In the genomic region with DNA sequence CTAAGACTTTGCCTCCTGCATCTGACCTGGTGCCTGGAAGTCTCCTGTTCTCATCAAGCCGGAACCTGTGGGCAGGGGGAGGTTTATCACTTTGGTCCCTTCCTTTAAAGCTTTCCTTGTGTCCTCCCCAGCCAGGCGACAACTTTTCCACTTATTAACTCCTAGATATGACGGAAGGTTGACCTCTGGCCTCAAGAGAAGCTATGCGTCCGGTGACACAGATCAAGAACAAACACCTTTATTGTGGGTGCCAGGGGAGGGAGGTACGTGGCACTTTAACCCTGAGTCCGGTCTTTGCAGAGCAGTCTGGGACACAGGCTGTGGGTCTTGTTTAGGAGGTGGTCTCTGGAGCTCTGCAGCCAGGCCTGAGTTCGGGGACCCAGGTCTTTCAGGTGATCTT, we compare ENCODE assay signal across 21 mouse cellular contexts. TPM values are rescaled to one million over a fixed set of nuclear protein-coding genes. Genes with fewer than 3 reads are reported as not detected.
DNase-seq lines count a peak whose midpoint lies in the region; ATAC-seq and TF ChIP-seq lines count a peak whose summit lies in the region.
"Had no signal": no experiment of that assay in that cellular context is flagged by ENCODE, and none has a peak within 500 bp of the region (broad histone marks: within the 10 kb centered on the region; RNA-seq: fewer than 3 reads in every experiment).

A gene (minus strand): TSS at position 70 of the 400 bp plus-strand sequence.

- H3K9me3 ChIP-seq in kidney, embryonic 16.5 days (ENCODE audit: low read length) = no peaks in the 10 kb centered on the region
- H3K9me3 ChIP-seq in intestine, embryonic 16.5 days (ENCODE audit: control insufficient read depth, low read length) = no peaks in the 10 kb centered on the region
- H3K9me3 ChIP-seq in liver, embryonic 16.5 days (replicated peaks; ENCODE audit: control insufficient read depth, low read length) = no peaks in the 10 kb centered on the region
- no peaks in the 10 kb centered on the region for H3K9me3 ChIP-seq in stomach, embryonic 15.5 days
- H3K9me3 ChIP-seq: forebrain, embryonic 15.5 days; hindbrain, embryonic 10.5 days; limb, embryonic 15.5 days; midbrain, embryonic 12.5 days had no signal

- 0 out of 2 replicates have a peak within 1 kb of the TSS, but pooled peaks have one; percentile 1 for H3K9ac ChIP-seq in kidney, embryonic 16.5 days (replicated peaks; ENCODE audit: low read length)
- no peak within 1 kb of the TSS for H3K9ac ChIP-seq in intestine, embryonic 16.5 days (ENCODE audit: low read depth, low read length)
- H3K9ac ChIP-seq in liver, embryonic 16.5 days (ENCODE audit: low read depth, low read length) = no peak within 1 kb of the TSS; the same call in 1 of the 2 replicates
- H3K9ac ChIP-seq in stomach, embryonic 15.5 days = no peak within 1 kb of the TSS
- H3K9ac ChIP-seq: forebrain, embryonic 15.5 days; limb, embryonic 15.5 days; midbrain, embryonic 12.5 days had no signal

- 68% methylated on average over 8 of the region's 8 CpGs for WGBS in kidney, embryonic 16.5 days
- 46% methylated on average over 8 of the region's 8 CpGs for WGBS in intestine, embryonic 16.5 days
- WGBS in liver, embryonic 16.5 days (ENCODE audit: insufficient replicate concordance) = 61% methylated on average over 8 of the region's 8 CpGs
- WGBS in stomach, embryonic 15.5 days = 58% methylated on average over 8 of the region's 8 CpGs

- intact Hi-C loops in gastrocnemius, adult 2 months (cut with DNase I) = no loop called here

- no peak for DNase-seq in kidney, adult 18-20 months
- DNase-seq in cerebellum, adult 11 months = no peak
- DNase-seq in gastrocnemius, adult 2 months = no peak
- DNase-seq in ovary, adult 18-20 months (ENCODE audit: low spot score) = no peak
- DNase-seq: B cell, adult 2 months; cerebellum, adult 11-12 months; cerebellum, postnatal 36 days; heart, adult 11 months; layer of hippocampus, adult 9-11 months; right cerebral cortex, adult 18-20 months; spleen, adult 18-20 months; thymus, postnatal 14 days had no signal

- no peak within 1 kb of the TSS for H3K27ac ChIP-seq in kidney, embryonic 16.5 days (ENCODE audit: low read length)
- peak within 1 kb of the TSS; percentile 73 for H3K27ac ChIP-seq in intestine, embryonic 16.5 days (ENCODE audit: low read length)
- peak within 1 kb of the TSS; percentile 55 for H3K27ac ChIP-seq in liver, embryonic 16.5 days (ENCODE audit: low read length)
- H3K27ac ChIP-seq in stomach, embryonic 15.5 days = no peak within 1 kb of the TSS
- H3K27ac ChIP-seq in gastrocnemius, adult 2 months = no peak within 1 kb of the TSS
- H3K27ac ChIP-seq: forebrain, embryonic 15.5 days; hindbrain, embryonic 10.5 days; limb, embryonic 15.5 days; midbrain, embryonic 12.5 days had no signal

- ATAC-seq in kidney, embryonic 16.5 days (ENCODE audit: low FRiP score, low TSS enrichment) = no peak
- ATAC-seq in intestine, embryonic 16.5 days = peak; percentile 54
- ATAC-seq in liver, embryonic 16.5 days (ENCODE audit: low read depth) = peak; percentile 22; the same call in 1 of the 2 replicates
- no peak for ATAC-seq in stomach, embryonic 15.5 days (ENCODE audit: insufficient read depth, low FRiP score, low read depth)
- ATAC-seq: forebrain, embryonic 15.5 days; inflammation-experienced regulatory T-cells, adult 6 months had no signal

- H3K4me3 ChIP-seq in kidney, embryonic 16.5 days (ENCODE audit: low read length) = no peak within 1 kb of the TSS
- no peak within 1 kb of the TSS; the same call in 1 of the 2 replicates for H3K4me3 ChIP-seq in intestine, embryonic 16.5 days (ENCODE audit: low read length)
- no peak within 1 kb of the TSS for H3K4me3 ChIP-seq in liver, embryonic 16.5 days (ENCODE audit: low read depth, low read length)
- H3K4me3 ChIP-seq in stomach, embryonic 15.5 days (replicated peaks) = no peak within 1 kb of the TSS
- no peak within 1 kb of the TSS for H3K4me3 ChIP-seq in gastrocnemius, adult 2 months
- H3K4me3 ChIP-seq: forebrain, embryonic 15.5 days; hindbrain, embryonic 10.5 days; limb, embryonic 15.5 days; midbrain, embryonic 12.5 days had no signal

- H3K36me3 ChIP-seq in kidney, embryonic 16.5 days (ENCODE audit: insufficient read depth, low read length) = no peaks in the 10 kb centered on the region
- H3K36me3 ChIP-seq in intestine, embryonic 16.5 days (ENCODE audit: control insufficient read depth, insufficient read depth, low read length) = no peaks in the 10 kb centered on the region
- no peaks in the 10 kb centered on the region for H3K36me3 ChIP-seq in liver, embryonic 16.5 days (ENCODE audit: control insufficient read depth, insufficient read depth)
- H3K36me3 ChIP-seq in stomach, embryonic 15.5 days = no peaks in the 10 kb centered on the region
- H3K36me3 ChIP-seq: forebrain, embryonic 15.5 days; hindbrain, embryonic 10.5 days; limb, embryonic 15.5 days; midbrain, embryonic 12.5 days had no signal

- no peak within 1 kb of the TSS for H3K4me2 ChIP-seq in kidney, embryonic 16.5 days (replicated peaks; ENCODE audit: low read depth, low read length)
- H3K4me2 ChIP-seq in intestine, embryonic 16.5 days (ENCODE audit: low read depth, low read length) = no peak within 1 kb of the TSS
- H3K4me2 ChIP-seq in liver, embryonic 16.5 days (ENCODE audit: low read depth, low read length) = peak within 1 kb of the TSS; percentile 33
- H3K4me2 ChIP-seq in stomach, embryonic 15.5 days = no peak within 1 kb of the TSS
- H3K4me2 ChIP-seq: forebrain, embryonic 15.5 days; limb, embryonic 15.5 days; midbrain, embryonic 12.5 days had no signal

- no peak for TF ChIP-seq CTCF in gastrocnemius, adult 2 months (IDR thresholded peaks at IDR 0.05)

- no peaks in the 10 kb centered on the region for H3K4me1 ChIP-seq in kidney, embryonic 16.5 days (ENCODE audit: insufficient read depth, low read length)
- peaks cover 12% of the 10 kb centered on the region; the same call in 1 of the 2 replicates for H3K4me1 ChIP-seq in intestine, embryonic 16.5 days (ENCODE audit: control insufficient read depth, insufficient read depth, low read length)
- peaks cover 6% of the 10 kb centered on the region for H3K4me1 ChIP-seq in liver, embryonic 16.5 days (ENCODE audit: control insufficient read depth, low read depth, low read length)
- H3K4me1 ChIP-seq in stomach, embryonic 15.5 days = no peaks in the 10 kb centered on the region
- H3K4me1 ChIP-seq: forebrain, embryonic 15.5 days; hindbrain, embryonic 10.5 days; limb, embryonic 15.5 days; midbrain, embryonic 12.5 days had no signal

- no peaks in the 10 kb centered on the region for H3K27me3 ChIP-seq in kidney, embryonic 16.5 days (ENCODE audit: insufficient read depth, low read length)
- no peaks in the 10 kb centered on the region for H3K27me3 ChIP-seq in intestine, embryonic 16.5 days (replicated peaks; ENCODE audit: control insufficient read depth, insufficient read depth, low read length)
- no peaks in the 10 kb centered on the region for H3K27me3 ChIP-seq in liver, embryonic 16.5 days (ENCODE audit: control insufficient read depth, insufficient read depth, low read depth, low read length)
- no peaks in the 10 kb centered on the region for H3K27me3 ChIP-seq in stomach, embryonic 15.5 days (replicated peaks)
- H3K27me3 ChIP-seq: forebrain, embryonic 15.5 days; limb, embryonic 15.5 days; midbrain, embryonic 12.5 days had no signal

RNA-seq across cellular contexts. Expression of the gene that starts here (rescaled TPM):
- polyA plus RNA-seq in kidney, embryonic 16.5 days (2015; fragmentation: Nextera tagmentation; extraction: Ambion mirVana) = 2.8 and 4.7 TPM in 2 replicates
- 463 and 798 TPM in 2 replicates for polyA plus RNA-seq in intestine, embryonic 16.5 days (2015; fragmentation: Nextera tagmentation; extraction: Ambion mirVana)
- 1,344 and 1,420 TPM in 2 replicates for polyA plus RNA-seq in liver, embryonic 16.5 days (2015; fragmentation: Nextera tagmentation; extraction: Ambion mirVana)
- polyA plus RNA-seq in stomach, embryonic 15.5 days (2015; fragmentation: Nextera tagmentation; extraction: Ambion mirVana) = 47.3 and 98.1 TPM in 2 replicates
- total RNA-seq in gastrocnemius, adult 2 months (2021) = not detected
- polyA plus RNA-seq: forebrain, embryonic 15.5 days; inflammation-experienced regulatory T-cells, adult 6 months; midbrain, embryonic 12.5 days had no signal

Comparison
In these comparisons a context has a peak if more than half of its experiments do, and no peak if none do; other contexts are left out.
1. ATAC-seq: peak in intestine, embryonic 16.5 days (single experiment) and liver, embryonic 16.5 days (single experiment); none in kidney, embryonic 16.5 days (single experiment) and stomach, embryonic 15.5 days (single experiment).
2. H3K27ac ChIP-seq: peak in intestine, embryonic 16.5 days (single experiment) and liver, embryonic 16.5 days (single experiment); none in kidney, embryonic 16.5 days (single experiment), stomach, embryonic 15.5 days (single experiment) and gastrocnemius, adult 2 months (single experiment).